Mouse (Mus musculus) kidney, adult 2 months (tissue): Measurements from ENCODE around the gene Napb. TPM values are rescaled to one million over a fixed set of nuclear protein-coding genes. Genes with fewer than 3 reads are reported as not detected.

Experiments
- DNase-seq: peaks from one replicate; pipeline ENCODE4 v3.0.0; 2021
- H3K27ac ChIP-seq: fragments of 200-500 bp; 2 replicates; pipeline ENCODE4 v1.5.1; 2012; ENCODE audit warnings: low read depth, low read length, control low read depth, inconsistent platforms; ENCODE audit not compliant: insufficient read depth
- H3K27me3 ChIP-seq: fragments of 200-500 bp; replicated peaks from 2 replicates; pipeline ENCODE4 v1.6.1; 2012; ENCODE audit warnings: mild to moderate bottlenecking, moderate library complexity, low read length, inconsistent platforms; ENCODE audit not compliant: control insufficient read depth, insufficient read depth
- H3K36me3 ChIP-seq: fragments of 200-500 bp; 2 replicates; pipeline ENCODE4 v1.6.1; 2012; ENCODE audit warnings: mild to moderate bottlenecking, moderate library complexity, low read length, inconsistent platforms; ENCODE audit not compliant: control insufficient read depth, insufficient read depth
- H3K4me1 ChIP-seq: fragments of 200-500 bp; 2 replicates; pipeline ENCODE4 v1.6.1; 2011; ENCODE audit warnings: low read length; ENCODE audit not compliant: control insufficient read depth, insufficient read depth
- H3K4me3 ChIP-seq: fragments of 200-500 bp; 2 replicates; pipeline ENCODE4 v1.5.1; 2011; ENCODE audit warnings: mild to moderate bottlenecking, low read depth, low read length, control low read depth; ENCODE audit not compliant: insufficient read depth
- CTCF ChIP-seq: fragments of 200-500 bp; conservative IDR thresholded peaks from 2 replicates; pipeline ENCODE4 v1.5.1; 2011; ENCODE audit warnings: low read depth, mild to moderate bottlenecking, control low read depth, low read length, moderate library complexity, mixed read lengths; ENCODE audit not compliant: insufficient read depth, insufficient read length
- POLR2A ChIP-seq: fragments of 200-500 bp; IDR thresholded peaks from one replicate; pipeline ENCODE4 v1.6.1; 2011; ENCODE audit warnings: low read depth, low read length, control low read depth
- WGBS: fragments of 180-500 bp; shearing (Covaris S2); methylation state at CpG from one replicate; pipeline ENCODE4 v1.1.7; 2018; 5-methylcytosine and 5-hydroxymethylcytosine counted together
- polyA plus RNA-seq: library from polyadenylated mRNA; depleted of rRNA; stranded (reverse); fragments of >200 nt; gene quantifications from 2 replicates; pipeline ENCODE4 v1.2.3, GENCODE M21; 2012

Napb gene
- polyA plus RNA-seq, 1 experiment: 1.5 TPM

DNA sequence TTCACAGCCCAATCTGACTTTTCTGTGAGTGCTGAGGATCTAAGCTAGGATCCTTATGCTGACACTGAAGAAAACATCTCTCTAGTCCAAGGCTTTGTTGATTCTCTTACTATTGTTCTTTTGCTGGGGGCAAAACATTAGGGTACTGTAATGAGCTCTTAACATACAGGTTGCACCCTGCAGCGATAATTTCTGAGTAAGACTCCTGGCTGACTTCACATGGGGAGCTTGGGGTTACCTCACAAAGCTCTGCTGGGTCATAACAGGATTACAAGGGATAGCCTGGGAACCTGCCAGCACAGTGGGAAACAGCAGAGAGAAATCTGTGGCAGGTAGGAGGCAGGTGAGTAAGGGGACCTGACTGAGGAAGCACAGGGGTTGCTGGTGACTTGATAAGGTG lies 17.8 kb upstream of the Napb start, which contains the start of gene Cstl1:
TSS of gene Cstl1 (plus strand) at position 301 of the 400 bp plus-strand sequence.
- H3K27ac ChIP-seq: no peak within 1 kb of the TSS
- DNase-seq: no peak
- no peak within 1 kb of the TSS for H3K4me3 ChIP-seq
- no peaks in the 10 kb centered on the region for H3K36me3 ChIP-seq
- TF ChIP-seq POLR2A (no peak), CTCF (no peak)
- WGBS: 77% methylated on average over 1 of the region's 1 CpGs
- H3K4me1 ChIP-seq: peaks cover 3% of the 10 kb centered on the region; the same call in 1 of the 2 replicates
- H3K27me3 ChIP-seq: no peaks in the 10 kb centered on the region

DNA sequence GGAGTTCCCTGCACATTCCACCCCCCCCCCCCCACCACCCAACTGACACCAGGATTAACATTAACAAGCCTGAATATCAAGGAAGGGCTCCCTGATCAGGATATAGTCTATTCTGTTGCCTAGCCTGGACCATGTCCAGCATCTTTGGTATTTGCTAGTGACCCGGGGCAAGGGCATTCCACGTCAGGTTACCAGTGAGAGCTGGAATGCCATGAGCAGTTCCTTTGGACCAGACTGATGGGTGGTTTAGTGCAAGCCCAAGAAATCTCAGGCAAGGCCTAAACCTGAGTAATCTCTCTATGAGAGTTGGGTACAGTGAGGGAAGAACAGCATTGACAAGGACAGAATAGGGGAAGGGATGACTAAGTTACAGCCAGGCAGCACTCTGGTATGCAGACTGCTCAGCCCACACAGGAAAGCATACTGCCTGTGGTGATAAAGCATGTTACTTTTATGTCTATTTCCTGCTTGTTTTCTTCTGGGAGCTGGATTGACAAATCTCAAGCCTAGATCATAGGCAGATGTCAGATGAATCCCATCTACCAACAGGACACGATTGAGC lies 11.7 kb upstream of the Napb start:
- Histone ChIP-seq H3K27ac (no peak overlapping the region), H3K27me3 (no peaks in the 10 kb centered on the region), H3K36me3 (no peaks in the 10 kb centered on the region), H3K4me3 (no peak overlapping the region), H3K4me1 (0 out of 2 replicates have a peak, but pooled peaks cover 3% of the 10 kb centered on the region)
- peak; percentile 61 for DNase-seq
- TF ChIP-seq POLR2A (no peak), CTCF (no peak)
- WGBS: 40% methylated on average over 3 of the region's 3 CpGs

DNA sequence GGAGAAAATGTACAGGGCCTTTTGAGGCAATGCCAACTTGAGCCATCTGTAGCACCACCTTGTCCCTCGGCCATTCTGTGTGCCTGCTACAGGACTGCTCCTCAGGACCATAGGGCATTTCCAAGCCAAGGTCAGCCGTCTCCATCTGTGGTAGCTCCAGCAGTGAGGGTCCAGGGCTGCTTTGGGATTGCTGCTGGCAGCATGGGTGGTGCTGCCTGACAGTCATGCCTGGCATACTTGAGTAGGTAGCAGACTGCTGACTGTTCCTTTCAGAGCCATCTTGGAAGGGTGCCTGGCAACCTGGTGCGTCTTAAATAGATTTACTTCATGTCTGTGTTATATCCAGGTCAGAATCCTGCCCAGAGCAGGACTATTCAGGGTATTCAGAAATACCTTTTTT lies 10.7 kb upstream of the Napb start:
- no peaks in the 10 kb centered on the region for H3K36me3 ChIP-seq
- TF ChIP-seq POLR2A: no peak
- no peak for TF ChIP-seq CTCF
- DNase-seq: peak; percentile 34
- H3K27me3 ChIP-seq: no peaks in the 10 kb centered on the region
- H3K4me1 ChIP-seq: 0 out of 2 replicates have a peak, but pooled peaks cover 3% of the 10 kb centered on the region
- H3K27ac ChIP-seq: no peak overlapping the region
- WGBS: 60% methylated on average over 3 of the region's 3 CpGs
- H3K4me3 ChIP-seq: no peak overlapping the region

DNA sequence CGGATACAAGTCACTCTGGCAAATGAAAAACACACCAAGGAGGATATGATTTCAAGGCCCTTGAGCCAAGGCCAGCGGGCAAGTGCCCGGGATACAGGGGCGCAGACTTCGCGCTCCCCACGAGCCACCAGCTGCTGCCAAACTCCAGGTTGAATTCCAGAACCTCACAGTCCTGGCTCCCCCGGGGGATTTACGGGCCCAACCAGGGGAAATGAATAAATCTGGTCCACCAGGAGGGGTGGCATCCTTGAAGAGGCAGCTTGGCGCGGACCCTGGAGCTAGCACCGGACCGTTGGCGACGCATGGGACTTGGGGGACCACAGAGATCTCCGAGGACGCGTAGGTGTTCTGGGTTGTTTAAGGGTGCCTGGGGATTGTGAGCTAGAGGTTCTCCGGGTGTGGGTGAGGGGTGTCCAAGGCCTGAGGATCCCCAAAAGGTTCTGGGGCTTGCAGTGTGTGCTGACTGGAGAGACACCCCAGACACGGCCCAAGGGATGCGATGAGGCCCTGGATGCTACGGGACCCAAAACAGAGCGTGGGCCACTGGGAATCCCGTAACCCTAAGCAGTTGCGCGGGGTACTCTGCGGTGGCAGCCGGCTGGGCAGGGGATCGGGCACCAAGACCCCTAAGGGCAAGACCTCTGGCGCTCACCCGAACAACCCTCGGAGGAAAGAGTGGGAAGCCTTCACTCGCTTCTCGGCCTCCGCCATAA lies 497 bp downstream of the Napb start:
- Histone ChIP-seq H3K27ac (no peak overlapping the region), H3K36me3 (no peaks in the 10 kb centered on the region), H3K4me3 (peak overlapping the region; percentile 80), H3K4me1 (no peaks in the 10 kb centered on the region; the same call in 1 of the 2 replicates), H3K27me3 (no peaks in the 10 kb centered on the region)
- DNase-seq: peak; percentile 26
- under 1% methylated on average over 35 of the region's 35 CpGs for WGBS
- TF ChIP-seq CTCF: no peak
- TF ChIP-seq POLR2A: no peak

DNA sequence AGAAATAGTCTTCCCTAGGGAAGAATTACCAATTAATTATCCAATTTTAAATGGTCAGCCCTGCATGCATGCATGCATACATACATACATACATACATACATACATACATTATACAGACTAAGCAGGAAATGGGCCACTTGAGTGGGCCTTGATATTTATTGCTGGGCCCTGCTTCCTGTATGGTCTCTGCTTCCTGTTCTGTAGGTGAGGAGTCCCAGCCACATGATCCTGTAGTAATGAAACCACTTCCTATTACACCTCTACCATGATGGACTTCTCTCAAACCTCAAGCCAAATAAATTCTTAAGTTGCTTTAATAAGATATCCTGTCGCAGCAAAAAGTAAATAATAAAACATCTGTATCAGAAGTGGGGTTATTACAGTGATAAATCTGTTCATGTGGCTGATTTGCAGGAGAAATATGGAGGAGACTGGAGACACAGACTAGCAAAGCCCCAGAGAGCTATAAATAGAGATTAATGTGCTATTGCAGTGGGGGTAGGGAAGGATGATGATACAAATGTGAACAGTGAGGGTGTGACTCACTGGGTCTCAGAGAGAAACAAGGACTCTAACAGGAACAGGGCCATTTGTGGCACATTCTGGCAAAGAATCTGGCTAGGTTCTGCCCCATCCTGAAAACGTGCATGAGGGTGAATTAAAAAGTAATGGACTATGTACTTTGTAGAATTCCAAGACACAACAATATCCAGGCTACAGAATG lies 12.8 kb downstream of the Napb start:
- no peak overlapping the region for H3K27ac ChIP-seq
- no peaks in the 10 kb centered on the region for H3K27me3 ChIP-seq
- peaks cover 7% of the 10 kb centered on the region for H3K4me1 ChIP-seq
- DNase-seq: no peak
- WGBS: 39% methylated on average over 2 of the region's 2 CpGs
- H3K4me3 ChIP-seq: no peak overlapping the region
- no peak for TF ChIP-seq POLR2A
- TF ChIP-seq CTCF: no peak
- no peaks in the 10 kb centered on the region for H3K36me3 ChIP-seq

DNA sequence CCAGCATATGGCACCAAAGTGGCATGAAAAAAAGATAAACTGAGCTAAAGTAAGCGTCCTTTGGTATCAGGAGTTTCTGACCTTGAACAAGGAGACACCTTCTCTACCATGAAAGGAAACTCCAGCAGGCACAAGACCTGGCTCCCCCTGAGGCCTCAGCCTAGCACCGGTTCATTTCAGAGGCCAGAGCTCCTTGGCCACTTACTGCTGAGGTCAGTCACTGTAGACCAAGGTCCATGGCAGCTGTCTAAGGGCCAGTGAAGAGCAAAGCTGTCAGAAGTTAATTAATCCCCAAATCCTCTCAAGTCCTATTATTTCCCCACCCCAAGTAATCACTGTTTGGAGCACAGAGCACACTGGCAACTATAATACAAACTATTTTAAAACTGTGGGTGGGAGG lies 15.2 kb downstream of the Napb start:
- 43% methylated on average over 2 of the region's 2 CpGs for WGBS
- peak overlapping the region; percentile 27; the same call in 1 of the 2 replicates for H3K27ac ChIP-seq
- H3K4me1 ChIP-seq: peaks cover 4% of the 10 kb centered on the region
- TF ChIP-seq POLR2A (no peak), CTCF (no peak)
- DNase-seq: peak; percentile 67
- no peaks in the 10 kb centered on the region for H3K27me3 ChIP-seq
- no peaks in the 10 kb centered on the region for H3K36me3 ChIP-seq
- no peak overlapping the region for H3K4me3 ChIP-seq

DNA sequence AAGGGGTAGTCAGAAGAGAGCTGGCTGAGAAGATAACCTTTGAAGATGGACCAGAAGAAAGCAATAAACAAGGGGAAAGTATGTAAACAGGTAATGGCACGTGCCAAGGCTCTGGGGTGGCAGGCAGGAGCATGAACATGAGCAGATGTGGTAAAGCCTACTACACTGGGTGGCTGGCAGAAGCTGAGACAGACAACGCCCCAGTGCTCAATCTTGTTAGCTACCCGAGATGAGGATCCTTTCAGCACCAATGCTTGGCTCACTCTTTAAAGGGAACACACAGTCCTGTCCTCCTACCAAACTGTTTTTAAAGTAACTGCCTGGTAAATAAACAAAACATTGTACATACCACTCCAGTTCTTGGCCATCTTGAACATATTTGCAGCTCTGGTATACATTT lies 19.9 kb downstream of the Napb start:
- no peak for TF ChIP-seq POLR2A
- no peak for TF ChIP-seq CTCF
- WGBS: 87% methylated on average over 3 of the region's 3 CpGs
- Histone ChIP-seq H3K4me3 (no peak overlapping the region), H3K27me3 (no peaks in the 10 kb centered on the region), H3K4me1 (peaks cover 4% of the 10 kb centered on the region), H3K36me3 (no peaks in the 10 kb centered on the region), H3K27ac (no peak overlapping the region)
- DNase-seq: no peak
